Mouse (Mus musculus) midbrain, embryonic 12.5 days (tissue): ENCODE measurements around the gene Abcd1. TPM values are rescaled to one million over a fixed set of nuclear protein-coding genes. Genes with fewer than 3 reads are reported as not detected.

Experiments
- ATAC-seq: fragments of 200-750 bp; cut with Nextera tagmentation; 2 replicates; pipeline ENCODE4 v1.8.0; 2017; ENCODE audit warnings: low read depth, moderate TSS enrichment, moderate library complexity; ENCODE audit not compliant: low FRiP score
- H3K27ac ChIP-seq: fragments of 300-500 bp; sonication (generic); replicated peaks from 2 replicates; pipeline ENCODE4 v1.5.1; 2016; ENCODE audit warnings: mild to moderate bottlenecking
- H3K27me3 ChIP-seq: fragments of 300-500 bp; sonication (generic); 2 replicates; pipeline ENCODE4 v1.6.1; 2016; ENCODE audit warnings: mild to moderate bottlenecking
- H3K36me3 ChIP-seq: fragments of 300-500 bp; sonication (generic); 2 replicates; pipeline ENCODE4 v1.6.1; 2016
- H3K4me1 ChIP-seq: fragments of 300-500 bp; sonication (generic); 2 replicates; pipeline ENCODE4 v1.6.1; 2016
- H3K4me2 ChIP-seq: fragments of 300-500 bp; sonication (generic); replicated peaks from 2 replicates; pipeline ENCODE4 v1.6.1; 2016; ENCODE audit warnings: mild to moderate bottlenecking, moderate library complexity
- H3K4me3 ChIP-seq: fragments of 300-500 bp; sonication (generic); 2 replicates; pipeline ENCODE4 v1.5.1; 2016; ENCODE audit warnings: mild to moderate bottlenecking
- H3K9ac ChIP-seq: fragments of 300-500 bp; sonication (generic); replicated peaks from 2 replicates; pipeline ENCODE4 v1.6.1; 2016; ENCODE audit warnings: mild to moderate bottlenecking, moderate library complexity
- H3K9me3 ChIP-seq: fragments of 300-500 bp; sonication (generic); 2 replicates; pipeline ENCODE4 v1.6.1; 2016; ENCODE audit warnings: mild to moderate bottlenecking
- WGBS: fragments of 180-500 bp; shearing (Covaris S2); methylation state at CpG from one replicate; pipeline ENCODE4 v1.1.7; 2016; 5-methylcytosine and 5-hydroxymethylcytosine counted together
- polyA plus RNA-seq: library from polyadenylated mRNA; unstranded; fragments of >200 nt; fragmentation: Nextera tagmentation; extraction: Ambion mirVana; gene quantifications from 2 replicates; pipeline ENCODE4 v1.2.1, GENCODE M21; 2016

The Abcd1 gene
- 10.2 and 13.7 TPM in 2 replicates for polyA plus RNA-seq

DNA sequence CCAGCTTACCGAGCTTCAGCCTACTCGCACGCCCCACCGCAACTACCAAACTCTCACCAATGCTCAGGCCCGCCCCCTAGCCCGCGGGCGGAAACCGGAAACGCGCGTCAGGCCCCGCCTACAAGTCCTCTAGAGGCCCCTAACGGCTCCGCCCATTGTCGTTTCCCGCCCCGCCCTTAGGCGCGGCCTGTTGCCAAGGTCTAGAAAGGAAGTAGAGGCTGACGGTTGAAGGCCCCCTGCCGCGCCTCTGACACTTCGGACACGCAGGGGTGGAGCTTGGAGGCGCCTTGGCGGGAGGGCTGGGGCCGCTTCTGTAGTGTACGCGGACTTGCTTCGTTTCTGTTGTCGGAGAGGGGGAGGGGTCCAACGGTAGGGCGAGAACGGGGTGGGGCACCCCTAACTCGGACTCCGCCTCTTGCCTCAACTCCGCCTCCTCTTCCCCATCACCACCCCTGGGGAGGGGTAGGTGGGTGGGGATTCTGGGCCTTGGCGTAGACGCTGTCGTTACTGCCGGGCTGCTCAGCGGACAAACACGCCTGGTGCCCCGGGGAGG is at the start of gene Abcd1, which contains the start of gene Bcap31:
Abcd1 (plus strand) TSS at position 489 of the 553 bp plus-strand sequence.
Bcap31 (minus strand) TSS at position 67 of the 553 bp plus-strand sequence.
- peak within 1 kb of the TSS; percentile 51 for H3K9ac ChIP-seq
- 0 out of 2 replicates have a peak, but pooled peaks cover 11% of the 10 kb centered on the region for H3K36me3 ChIP-seq
- H3K4me1 ChIP-seq, result peaks cover 26% of the 10 kb centered on the region
- peak within 1 kb of the TSS; percentile 79 for H3K27ac ChIP-seq
- peak within 1 kb of the TSS; percentile 66 for H3K4me2 ChIP-seq
- ATAC-seq, result peak; percentile 92
- H3K9me3 ChIP-seq, result no peaks in the 10 kb centered on the region
- no peaks in the 10 kb centered on the region; the same call in 1 of the 2 replicates for H3K27me3 ChIP-seq
- H3K4me3 ChIP-seq, result peak within 1 kb of the TSS; percentile 52
- 21% methylated on average over 40 of the region's 45 CpGs for WGBS

- no peak overlapping the region for H3K9ac ChIP-seq
- ATAC-seq, result peak; percentile 63
- no peak overlapping the region for H3K27ac ChIP-seq
- 0 out of 2 replicates have a peak, but pooled peaks cover 8% of the 10 kb centered on the region for H3K36me3 ChIP-seq
- no peaks in the 10 kb centered on the region for H3K9me3 ChIP-seq
- H3K4me3 ChIP-seq, result no peak overlapping the region
- 55% methylated on average over 4 of the region's 4 CpGs for WGBS
- H3K4me1 ChIP-seq, result peaks cover 19% of the 10 kb centered on the region
- no peaks in the 10 kb centered on the region for H3K27me3 ChIP-seq
- H3K4me2 ChIP-seq, result no peak overlapping the region
Observed at GRCm38 (mm10) chrX:73672031-73672431, 44.4 kb upstream of the Abcd1 start.

DNA sequence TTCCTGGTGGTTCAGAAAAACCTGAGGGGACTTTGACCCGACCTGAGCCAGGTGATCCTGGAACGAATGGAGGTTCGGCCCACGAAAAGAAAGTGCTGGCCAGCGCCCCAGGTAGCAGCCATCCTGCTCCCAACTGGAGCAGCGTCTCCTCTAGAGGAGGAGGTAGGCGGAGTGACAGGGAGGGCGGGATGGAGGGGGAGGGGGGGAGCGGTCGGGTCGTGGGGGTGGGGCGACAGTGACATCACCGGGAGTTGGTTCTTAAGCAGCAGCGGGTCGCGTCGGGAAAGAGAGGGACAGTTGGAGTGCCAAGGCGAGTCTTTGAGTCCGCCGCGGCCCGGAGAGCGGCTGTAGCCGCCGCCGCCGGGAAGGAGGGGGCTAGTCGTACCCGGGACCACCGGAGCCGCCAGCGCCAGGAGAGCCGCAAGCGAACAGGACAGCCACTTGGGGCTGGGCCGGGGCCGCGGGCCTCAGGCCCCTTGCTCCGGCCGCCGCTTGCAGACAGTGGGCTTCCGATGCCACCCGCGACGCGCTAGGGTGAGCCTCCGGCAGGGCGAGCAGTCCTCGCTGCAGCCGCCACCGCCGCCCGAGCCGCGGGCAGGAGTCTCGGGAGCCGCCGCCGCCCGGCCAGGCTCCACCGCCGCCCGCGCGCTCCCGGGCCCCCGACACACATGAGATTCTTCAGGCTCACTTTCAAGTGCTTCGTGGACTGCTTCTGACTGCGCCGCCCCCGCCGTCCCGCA is 43.3 kb upstream of the Abcd1 start, which contains the start of gene Slc6a8:
Slc6a8 (plus strand) TSS at position 272 of the 740 bp plus-strand sequence.
- Histone ChIP-seq H3K27ac (peak within 1 kb of the TSS; percentile 73), H3K9me3 (no peaks in the 10 kb centered on the region), H3K9ac (peak within 1 kb of the TSS; percentile 80), H3K4me1 (peaks cover 19% of the 10 kb centered on the region), H3K27me3 (no peaks in the 10 kb centered on the region), H3K4me3 (peak within 1 kb of the TSS; percentile 61), H3K36me3 (peaks cover 17% of the 10 kb centered on the region; the same call in 1 of the 2 replicates), H3K4me2 (peak within 1 kb of the TSS; percentile 66)
- 21% methylated on average over 33 of the region's 72 CpGs for WGBS
- ATAC-seq, result peak; percentile 73

DNA sequence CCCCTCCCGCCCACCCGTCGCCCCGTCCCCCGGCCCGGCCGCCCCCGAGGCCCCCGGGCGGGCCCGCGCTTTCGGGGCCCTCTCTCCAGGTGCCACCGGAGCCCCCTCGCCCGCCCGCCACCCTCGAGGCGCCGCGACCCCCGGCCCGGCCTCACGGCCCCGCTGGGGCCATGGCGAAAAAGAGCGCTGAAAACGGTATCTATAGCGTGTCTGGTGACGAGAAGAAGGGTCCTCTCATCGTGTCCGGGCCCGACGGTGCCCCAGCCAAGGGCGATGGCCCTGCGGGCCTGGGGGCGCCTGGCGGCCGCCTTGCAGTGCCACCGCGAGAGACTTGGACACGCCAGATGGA is 42.8 kb upstream of the Abcd1 start:
- Histone ChIP-seq H3K9ac (peak overlapping the region; percentile 80), H3K4me3 (peak overlapping the region; percentile 61), H3K4me1 (peaks cover 19% of the 10 kb centered on the region), H3K9me3 (no peaks in the 10 kb centered on the region), H3K27ac (no peak overlapping the region), H3K36me3 (peaks cover 17% of the 10 kb centered on the region; the same call in 1 of the 2 replicates), H3K27me3 (no peaks in the 10 kb centered on the region), H3K4me2 (peak overlapping the region; percentile 66)
- WGBS, result 29% methylated on average over 26 of the region's 42 CpGs
- ATAC-seq, result peak; percentile 12; the same call in 1 of the 2 replicates

- Histone ChIP-seq H3K4me3 (peak overlapping the region; percentile 61), H3K4me1 (peaks cover 19% of the 10 kb centered on the region), H3K9me3 (no peaks in the 10 kb centered on the region), H3K27me3 (no peaks in the 10 kb centered on the region), H3K4me2 (peak overlapping the region; percentile 66), H3K27ac (no peak overlapping the region), H3K9ac (peak overlapping the region; percentile 80), H3K36me3 (peaks cover 22% of the 10 kb centered on the region; the same call in 1 of the 2 replicates)
- 23% methylated on average over 20 of the region's 20 CpGs for WGBS
- peak; percentile 16 for ATAC-seq
Observed at GRCm38 (mm10) chrX:73673968-73674661, 42.3 kb upstream of the Abcd1 start.

- Histone ChIP-seq H3K4me2 (peak overlapping the region; percentile 66), H3K36me3 (peaks cover 32% of the 10 kb centered on the region; the same call in 1 of the 2 replicates), H3K9ac (no peak overlapping the region), H3K27ac (no peak overlapping the region), H3K4me3 (peak overlapping the region; percentile 61; the same call in 1 of the 2 replicates), H3K9me3 (no peaks in the 10 kb centered on the region), H3K4me1 (peaks cover 19% of the 10 kb centered on the region), H3K27me3 (no peaks in the 10 kb centered on the region)
- ATAC-seq, result no peak
- 56% methylated on average over 2 of the region's 2 CpGs for WGBS
Observed at GRCm38 (mm10) chrX:73675231-73675630, 41.2 kb upstream of the Abcd1 start.

DNA sequence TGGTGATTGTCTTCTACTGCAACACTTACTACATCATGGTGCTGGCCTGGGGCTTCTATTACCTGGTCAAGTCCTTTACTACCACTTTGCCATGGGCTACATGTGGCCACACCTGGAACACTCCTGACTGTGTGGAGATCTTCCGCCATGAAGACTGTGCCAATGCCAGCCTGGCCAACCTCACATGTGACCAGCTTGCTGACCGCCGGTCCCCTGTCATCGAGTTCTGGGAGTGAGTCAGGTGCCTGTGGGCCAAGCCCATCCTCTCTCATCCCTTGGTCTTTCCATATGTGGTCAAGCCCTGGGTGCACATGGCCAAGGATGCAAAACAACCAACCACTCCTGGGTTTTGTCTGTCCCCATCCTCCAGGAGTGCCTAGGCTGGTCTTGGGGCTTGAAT is 39.7 kb upstream of the Abcd1 start:
- Histone ChIP-seq H3K9ac (no peak overlapping the region), H3K4me1 (peaks cover 19% of the 10 kb centered on the region), H3K27ac (no peak overlapping the region), H3K4me2 (no peak overlapping the region), H3K27me3 (no peaks in the 10 kb centered on the region), H3K4me3 (no peak overlapping the region), H3K9me3 (no peaks in the 10 kb centered on the region), H3K36me3 (peaks cover 36% of the 10 kb centered on the region; the same call in 1 of the 2 replicates)
- no peak for ATAC-seq
- 92% methylated on average over 4 of the region's 4 CpGs for WGBS

DNA sequence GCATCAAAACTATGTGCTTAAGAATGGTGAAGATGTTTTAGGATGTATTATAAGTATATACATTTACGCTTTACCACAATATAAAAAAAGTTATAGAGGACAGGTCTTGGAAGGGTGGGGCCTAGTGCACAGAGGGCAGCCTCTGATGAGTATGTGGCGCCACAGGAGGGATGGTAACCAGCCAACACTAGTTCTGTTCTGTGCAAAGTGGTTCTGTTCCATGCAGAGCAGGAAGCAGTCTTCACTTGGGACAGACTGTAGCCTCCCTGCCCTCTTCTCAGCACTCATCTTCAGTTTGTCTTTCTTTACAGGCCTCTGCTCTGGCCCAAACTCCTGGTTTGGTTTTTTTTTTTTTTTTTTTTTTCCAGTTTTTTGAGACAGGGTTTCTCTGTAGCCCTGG is 32.2 kb upstream of the Abcd1 start:
- no peaks in the 10 kb centered on the region for H3K4me1 ChIP-seq
- H3K9ac ChIP-seq, result no peak overlapping the region
- H3K27me3 ChIP-seq, result no peaks in the 10 kb centered on the region
- no peak overlapping the region for H3K27ac ChIP-seq
- no peak for ATAC-seq
- H3K36me3 ChIP-seq, result peaks cover 47% of the 10 kb centered on the region
- no peak overlapping the region for H3K4me2 ChIP-seq
- H3K4me3 ChIP-seq, result no peak overlapping the region
- no peaks in the 10 kb centered on the region for H3K9me3 ChIP-seq
- WGBS, result 83% methylated on average over 2 of the region's 2 CpGs

DNA sequence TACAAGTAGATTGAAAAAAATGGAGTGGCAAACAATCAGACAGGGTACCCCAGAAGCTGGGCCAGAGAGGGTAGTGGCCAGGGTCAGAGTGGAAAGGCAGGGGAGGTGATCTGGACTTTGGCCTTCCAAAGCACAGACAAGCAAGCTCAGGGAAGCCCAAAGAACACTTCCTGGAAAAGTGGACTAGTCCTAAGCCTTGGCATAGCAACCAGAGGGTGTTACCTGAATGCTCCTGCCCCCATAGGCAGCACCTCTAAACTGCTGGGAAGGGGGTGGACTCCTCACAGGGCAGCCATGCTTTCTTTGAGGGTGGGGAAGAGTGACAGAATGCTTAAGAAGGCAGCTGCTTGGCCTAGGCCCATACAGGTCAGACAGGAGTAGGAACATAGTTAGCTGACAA is 31.4 kb upstream of the Abcd1 start:
- Histone ChIP-seq H3K36me3 (peaks cover 42% of the 10 kb centered on the region), H3K9ac (no peak overlapping the region), H3K4me2 (no peak overlapping the region), H3K4me1 (no peaks in the 10 kb centered on the region), H3K27me3 (no peaks in the 10 kb centered on the region), H3K27ac (no peak overlapping the region), H3K4me3 (no peak overlapping the region), H3K9me3 (no peaks in the 10 kb centered on the region)
- no peak for ATAC-seq

DNA sequence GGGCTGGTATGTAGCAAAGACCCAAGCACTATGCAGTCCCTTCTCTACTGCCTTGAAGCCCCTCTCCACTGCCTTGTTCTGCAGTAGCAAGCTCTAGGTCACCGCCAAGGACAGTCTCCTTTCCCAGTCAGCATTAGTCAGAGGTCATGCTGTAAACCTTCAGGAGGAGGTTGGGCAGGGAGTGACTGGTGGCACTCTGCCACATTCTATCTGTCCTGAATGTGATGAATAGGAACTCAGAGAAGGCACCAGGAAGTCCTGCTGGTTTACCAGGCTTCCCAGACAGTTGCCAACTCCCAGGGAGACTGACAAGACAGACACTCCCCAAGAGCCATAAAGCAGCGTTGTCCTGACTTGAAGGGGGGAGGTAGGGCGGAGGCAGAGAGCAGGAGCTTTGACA is 30.8 kb upstream of the Abcd1 start:
- H3K27ac ChIP-seq, result no peak overlapping the region
- no peaks in the 10 kb centered on the region for H3K4me1 ChIP-seq
- no peaks in the 10 kb centered on the region for H3K27me3 ChIP-seq
- no peak for ATAC-seq
- 88% methylated on average over 3 of the region's 3 CpGs for WGBS
- H3K4me2 ChIP-seq, result no peak overlapping the region
- peaks cover 36% of the 10 kb centered on the region for H3K36me3 ChIP-seq
- H3K9ac ChIP-seq, result no peak overlapping the region
- H3K4me3 ChIP-seq, result no peak overlapping the region
- H3K9me3 ChIP-seq, result no peaks in the 10 kb centered on the region

DNA sequence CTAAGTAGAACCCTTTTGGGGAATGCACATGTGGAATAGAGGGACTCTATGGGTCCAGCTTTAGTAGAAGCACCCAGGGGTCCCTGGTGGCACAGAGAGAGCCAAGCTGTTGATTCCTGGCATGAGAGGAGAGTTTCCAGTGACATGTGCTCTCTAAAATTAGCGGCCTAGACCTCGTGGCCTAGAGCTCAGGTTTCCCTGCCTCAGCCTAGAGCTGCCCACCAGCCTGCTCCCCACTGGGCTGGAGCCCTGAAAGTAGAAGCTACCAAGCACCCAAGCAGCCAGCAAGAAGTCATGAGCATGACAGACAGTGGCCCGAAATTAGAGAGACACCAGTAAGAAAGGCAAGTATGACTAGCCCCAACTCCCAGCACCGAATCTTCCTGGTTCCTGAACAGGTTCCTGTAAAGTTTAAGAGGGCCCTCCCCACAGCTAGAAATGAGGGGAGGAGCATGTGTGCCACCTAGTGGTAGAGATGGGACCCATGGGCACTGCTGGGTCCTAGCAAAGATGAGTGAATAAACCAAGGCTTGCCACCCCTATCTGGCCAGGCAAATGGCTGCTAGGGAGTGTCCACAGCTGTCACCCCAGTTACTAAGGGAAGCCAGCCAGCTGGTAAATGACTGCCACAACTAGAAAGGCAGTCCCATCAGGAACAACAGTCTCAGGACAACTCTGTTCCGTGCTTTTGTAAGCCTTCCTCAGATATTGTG is 25.3 kb upstream of the Abcd1 start:
- H3K9ac ChIP-seq, result no peak overlapping the region
- no peaks in the 10 kb centered on the region for H3K9me3 ChIP-seq
- H3K4me3 ChIP-seq, result no peak overlapping the region
- ATAC-seq, result no peak
- H3K27ac ChIP-seq, result no peak overlapping the region
- no peaks in the 10 kb centered on the region for H3K27me3 ChIP-seq
- H3K4me1 ChIP-seq, result no peaks in the 10 kb centered on the region
- peaks cover 20% of the 10 kb centered on the region for H3K36me3 ChIP-seq
- H3K4me2 ChIP-seq, result no peak overlapping the region
- WGBS, result 75% methylated on average over 5 of the region's 5 CpGs
